Mouse (Mus musculus): ENCODE results near the gene Ccl5. TPM values are rescaled to one million over a fixed set of nuclear protein-coding genes. Genes with fewer than 3 reads are reported as not detected.

The Ccl5 gene
- polyA plus RNA-seq, 1 experiment from 2014 or later, result 3.5 TPM

- Histone ChIP-seq H3K4me1 (ENCODE audit: control insufficient read depth, insufficient read depth, low read length) (no peaks in the 10 kb centered on the region), H3K9ac (ENCODE audit: low read depth, low read length) (no peak overlapping the region), H3K4me2 (ENCODE audit: low read depth, low read length) (no peak overlapping the region), H3K27me3 (replicated peaks; ENCODE audit: control insufficient read depth, insufficient read depth, low read length) (no peaks in the 10 kb centered on the region), H3K9me3 (ENCODE audit: control insufficient read depth, low read length) (no peaks in the 10 kb centered on the region), H3K4me3 (ENCODE audit: low read length) (no peak overlapping the region), H3K27ac (ENCODE audit: low read length) (no peak overlapping the region), H3K36me3 (ENCODE audit: control insufficient read depth, insufficient read depth, low read length) (no peaks in the 10 kb centered on the region)
- WGBS, result 76% methylated on average over 12 of the region's 12 CpGs
- no peak for ATAC-seq
Measured at GRCm38 (mm10) chr11:83529024-83529423, 1.3 kb downstream of the Ccl5 start.

DNA sequence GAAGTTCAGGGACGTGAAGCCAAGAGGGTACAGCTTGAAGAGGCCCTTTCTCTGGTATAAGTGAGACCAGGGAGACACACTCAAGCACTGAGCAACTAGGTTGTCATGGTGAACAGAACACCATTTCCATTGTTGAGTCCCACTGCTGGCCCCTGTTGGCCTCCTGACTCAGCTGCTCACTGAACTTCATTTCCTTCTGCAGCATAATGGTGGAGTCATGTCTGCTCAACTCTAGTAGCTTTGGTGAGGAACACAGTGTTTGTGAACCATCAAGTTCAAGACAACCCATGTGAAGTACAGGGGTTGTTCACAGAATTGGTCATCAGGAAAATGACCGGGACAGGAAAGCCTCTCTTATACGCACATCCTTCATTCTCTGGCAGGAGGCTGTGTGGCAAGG is 8.2 kb downstream of the Ccl5 start, which contains the start of gene Heatr9:
Heatr9 (minus strand) TSS at position 101 of the 400 bp plus-strand sequence.
- H3K9me3 ChIP-seq (ENCODE audit: control insufficient read depth, low read length), result no peaks in the 10 kb centered on the region
- H3K9ac ChIP-seq (ENCODE audit: low read depth, low read length), result no peak within 1 kb of the TSS
- WGBS, result 91% methylated on average over 3 of the region's 3 CpGs
- no peaks in the 10 kb centered on the region for H3K27me3 ChIP-seq (replicated peaks; ENCODE audit: control insufficient read depth, insufficient read depth, low read length)
- H3K36me3 ChIP-seq (ENCODE audit: control insufficient read depth, insufficient read depth, low read length), result no peaks in the 10 kb centered on the region
- no peak within 1 kb of the TSS for H3K4me2 ChIP-seq (ENCODE audit: low read depth, low read length)
- no peak within 1 kb of the TSS for H3K27ac ChIP-seq (ENCODE audit: low read length)
- ATAC-seq, result no peak
- H3K4me3 ChIP-seq (ENCODE audit: low read length), result no peak within 1 kb of the TSS
- no peaks in the 10 kb centered on the region for H3K4me1 ChIP-seq (ENCODE audit: control insufficient read depth, insufficient read depth, low read length)

GRCm38 (mm10) chr11:83518371-83518770 is 11.9 kb downstream of the Ccl5 start:
- Histone ChIP-seq H3K27me3 (replicated peaks; ENCODE audit: control insufficient read depth, insufficient read depth, low read length) (no peaks in the 10 kb centered on the region), H3K4me2 (ENCODE audit: low read depth, low read length) (no peak overlapping the region), H3K36me3 (ENCODE audit: control insufficient read depth, insufficient read depth, low read length) (no peaks in the 10 kb centered on the region), H3K9me3 (ENCODE audit: control insufficient read depth, low read length) (no peaks in the 10 kb centered on the region), H3K4me1 (ENCODE audit: control insufficient read depth, insufficient read depth, low read length) (no peaks in the 10 kb centered on the region), H3K9ac (ENCODE audit: low read depth, low read length) (no peak overlapping the region), H3K27ac (ENCODE audit: low read length) (no peak overlapping the region), H3K4me3 (ENCODE audit: low read length) (no peak overlapping the region)
- no peak for ATAC-seq
- 66% methylated on average over 6 of the region's 6 CpGs for WGBS

DNA sequence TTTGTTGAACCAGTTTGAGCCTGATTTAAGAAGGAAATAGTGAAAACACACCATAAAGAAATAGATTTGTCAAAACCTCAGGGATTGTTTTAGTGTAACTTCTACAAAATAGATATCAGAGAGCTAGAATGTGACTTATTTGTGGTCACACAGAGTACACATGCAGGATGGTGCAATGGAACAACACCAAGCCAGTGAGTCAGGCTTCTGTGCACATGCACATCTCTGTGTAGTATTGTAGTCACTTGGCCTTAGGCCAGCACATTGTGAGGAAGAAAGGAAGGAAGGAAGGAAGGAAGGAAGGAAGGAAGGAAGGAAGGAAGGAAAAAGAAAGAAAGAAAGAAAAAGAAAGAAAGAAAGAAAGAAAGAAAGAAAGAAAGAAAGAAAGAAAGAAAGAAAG is 13.2 kb downstream of the Ccl5 start:
- Histone ChIP-seq H3K27ac (ENCODE audit: low read length) (no peak overlapping the region), H3K4me1 (ENCODE audit: control insufficient read depth, insufficient read depth, low read length) (no peaks in the 10 kb centered on the region), H3K9ac (ENCODE audit: low read depth, low read length) (no peak overlapping the region), H3K4me2 (ENCODE audit: low read depth, low read length) (no peak overlapping the region), H3K36me3 (ENCODE audit: control insufficient read depth, insufficient read depth, low read length) (no peaks in the 10 kb centered on the region), H3K4me3 (ENCODE audit: low read length) (no peak overlapping the region), H3K9me3 (ENCODE audit: control insufficient read depth, low read length) (no peaks in the 10 kb centered on the region), H3K27me3 (replicated peaks; ENCODE audit: control insufficient read depth, insufficient read depth, low read length) (no peaks in the 10 kb centered on the region)
- no peak for ATAC-seq

- H3K27ac ChIP-seq (ENCODE audit: low read length), result no peak overlapping the region
- no peaks in the 10 kb centered on the region for H3K27me3 ChIP-seq (replicated peaks; ENCODE audit: control insufficient read depth, insufficient read depth, low read length)
- H3K4me2 ChIP-seq (ENCODE audit: low read depth, low read length), result no peak overlapping the region
- H3K9ac ChIP-seq (ENCODE audit: low read depth, low read length), result no peak overlapping the region
- peaks cover 4% of the 10 kb centered on the region; the same call in 1 of the 2 replicates for H3K36me3 ChIP-seq (ENCODE audit: control insufficient read depth, insufficient read depth, low read length)
- H3K9me3 ChIP-seq (ENCODE audit: control insufficient read depth, low read length), result no peaks in the 10 kb centered on the region
- no peaks in the 10 kb centered on the region for H3K4me1 ChIP-seq (ENCODE audit: control insufficient read depth, insufficient read depth, low read length)
- H3K4me3 ChIP-seq (ENCODE audit: low read length), result no peak overlapping the region
- ATAC-seq, result no peak
Measured at GRCm38 (mm10) chr11:83509521-83509920, 20.8 kb downstream of the Ccl5 start.

- no peak overlapping the region for H3K27ac ChIP-seq (ENCODE audit: low read length)
- H3K36me3 ChIP-seq (ENCODE audit: control insufficient read depth, insufficient read depth, low read length), result peaks cover 7% of the 10 kb centered on the region
- 86% methylated on average over 5 of the region's 5 CpGs for WGBS
- H3K4me2 ChIP-seq (ENCODE audit: low read depth, low read length), result no peak overlapping the region
- no peak overlapping the region for H3K9ac ChIP-seq (ENCODE audit: low read depth, low read length)
- peak; percentile 70 for ATAC-seq
- H3K9me3 ChIP-seq (ENCODE audit: control insufficient read depth, low read length), result no peaks in the 10 kb centered on the region
- H3K4me3 ChIP-seq (ENCODE audit: low read length), result no peak overlapping the region
- no peaks in the 10 kb centered on the region for H3K27me3 ChIP-seq (replicated peaks; ENCODE audit: control insufficient read depth, insufficient read depth, low read length)
- no peaks in the 10 kb centered on the region for H3K4me1 ChIP-seq (ENCODE audit: control insufficient read depth, insufficient read depth, low read length)
Measured at GRCm38 (mm10) chr11:83504308-83504707, 26.0 kb downstream of the Ccl5 start.

GRCm38 (mm10) chr11:83495571-83495970 is 34.7 kb downstream of the Ccl5 start:
- Histone ChIP-seq H3K9me3 (ENCODE audit: control insufficient read depth, low read length) (no peaks in the 10 kb centered on the region), H3K4me3 (ENCODE audit: low read length) (no peak overlapping the region), H3K27me3 (replicated peaks; ENCODE audit: control insufficient read depth, insufficient read depth, low read length) (no peaks in the 10 kb centered on the region), H3K9ac (ENCODE audit: low read depth, low read length) (no peak overlapping the region), H3K27ac (ENCODE audit: low read length) (no peak overlapping the region), H3K4me1 (ENCODE audit: control insufficient read depth, insufficient read depth, low read length) (no peaks in the 10 kb centered on the region), H3K36me3 (ENCODE audit: control insufficient read depth, insufficient read depth, low read length) (0 out of 2 replicates have a peak, but pooled peaks cover 8% of the 10 kb centered on the region), H3K4me2 (ENCODE audit: low read depth, low read length) (no peak overlapping the region)
- WGBS, result 81% methylated on average over 2 of the region's 2 CpGs
- no peak for ATAC-seq

DNA sequence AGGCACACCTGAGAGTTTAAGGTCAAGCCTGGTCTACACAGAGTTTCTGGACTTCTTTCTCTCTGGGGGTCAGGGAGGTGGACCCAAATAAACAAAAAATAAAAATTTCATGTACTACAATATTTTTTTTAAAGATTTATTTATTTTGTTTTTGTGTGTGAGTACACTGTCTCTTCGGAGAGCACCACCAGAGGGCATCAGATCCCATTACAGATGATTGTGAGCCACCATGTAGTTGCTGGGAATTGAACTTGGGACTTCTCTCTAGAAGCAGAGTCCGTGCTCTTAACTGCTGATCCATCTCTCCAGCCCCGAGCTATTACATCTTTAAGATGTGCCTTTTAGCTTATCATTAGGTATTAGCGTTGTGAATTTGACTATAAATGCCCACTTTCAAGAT is 38.8 kb downstream of the Ccl5 start:
- no peak overlapping the region for H3K4me2 ChIP-seq (ENCODE audit: low read depth, low read length)
- no peak overlapping the region for H3K27ac ChIP-seq (ENCODE audit: low read length)
- no peak for ATAC-seq
- no peak overlapping the region for H3K9ac ChIP-seq (ENCODE audit: low read depth, low read length)
- peaks cover 2% of the 10 kb centered on the region; the same call in 1 of the 2 replicates for H3K36me3 ChIP-seq (ENCODE audit: control insufficient read depth, insufficient read depth, low read length)
- 85% methylated on average over 4 of the region's 4 CpGs for WGBS
- no peak overlapping the region for H3K4me3 ChIP-seq (ENCODE audit: low read length)
- no peaks in the 10 kb centered on the region for H3K4me1 ChIP-seq (ENCODE audit: control insufficient read depth, insufficient read depth, low read length)
- H3K9me3 ChIP-seq (ENCODE audit: control insufficient read depth, low read length), result no peaks in the 10 kb centered on the region
- no peaks in the 10 kb centered on the region for H3K27me3 ChIP-seq (replicated peaks; ENCODE audit: control insufficient read depth, insufficient read depth, low read length)

Other genes with a start within 250 kb of the Ccl5 start
- gene Slfn14, start 243.8 kb downstream of the Ccl5 start, polyA plus RNA-seq (2015; fragmentation: Nextera tagmentation; extraction: Ambion mirVana), result 0.37 and 0.73 TPM in 2 replicates
- 46.3 and 49.1 TPM in 2 replicates for gene Ap2b1, start 231.5 kb downstream of the Ccl5 start, polyA plus RNA-seq (2015; fragmentation: Nextera tagmentation; extraction: Ambion mirVana)
- gene Pex12, start 227.9 kb downstream of the Ccl5 start, polyA plus RNA-seq (2015; fragmentation: Nextera tagmentation; extraction: Ambion mirVana), result 15.3 and 16.2 TPM in 2 replicates
- gene Rasl10b, start 121.4 kb downstream of the Ccl5 start, polyA plus RNA-seq (2015; fragmentation: Nextera tagmentation; extraction: Ambion mirVana), result 0.39 and 0.50 TPM in 2 replicates
- 0.06 and 0.13 TPM in 2 replicates for gene Gas2l2, start 101.1 kb downstream of the Ccl5 start, polyA plus RNA-seq (2015; fragmentation: Nextera tagmentation; extraction: Ambion mirVana)
- gene 1700020L24Rik, start 92.8 kb downstream of the Ccl5 start, polyA plus RNA-seq (2015; fragmentation: Nextera tagmentation; extraction: Ambion mirVana), result 0.97 and 1.5 TPM in 2 replicates
- gene Mmp28, start 67.4 kb downstream of the Ccl5 start, polyA plus RNA-seq (2015; fragmentation: Nextera tagmentation; extraction: Ambion mirVana), result 1.3 and 2.0 TPM in 2 replicates
- 8.3 and 10.0 TPM in 2 replicates for gene Taf15, start 57.4 kb downstream of the Ccl5 start, polyA plus RNA-seq (2015; fragmentation: Nextera tagmentation; extraction: Ambion mirVana)
- not detected in 2 replicates for gene Heatr9, start 8.3 kb downstream of the Ccl5 start, polyA plus RNA-seq (2015; fragmentation: Nextera tagmentation; extraction: Ambion mirVana)
- 47.6 and 52.6 TPM in 2 replicates for gene Ccl9, start 48.1 kb upstream of the Ccl5 start, polyA plus RNA-seq (2015; fragmentation: Nextera tagmentation; extraction: Ambion mirVana)
- 30.3 and 39.1 TPM in 2 replicates for gene Ccl6, start 62.6 kb upstream of the Ccl5 start, polyA plus RNA-seq (2015; fragmentation: Nextera tagmentation; extraction: Ambion mirVana)
- not detected in 2 replicates for gene Rpl9-ps1, start 115.1 kb upstream of the Ccl5 start, polyA plus RNA-seq (2015; fragmentation: Nextera tagmentation; extraction: Ambion mirVana)
- gene Ccl3, start 118.8 kb upstream of the Ccl5 start, polyA plus RNA-seq (2015; fragmentation: Nextera tagmentation; extraction: Ambion mirVana), result 0.43 and 0.66 TPM in 2 replicates
- 0.37 and 0.64 TPM in 2 replicates for gene Ccl4, start 132.1 kb upstream of the Ccl5 start, polyA plus RNA-seq (2015; fragmentation: Nextera tagmentation; extraction: Ambion mirVana)
- gene Wfdc17, start 173.5 kb upstream of the Ccl5 start, polyA plus RNA-seq (2015; fragmentation: Nextera tagmentation; extraction: Ambion mirVana), result 1.9 and 2.3 TPM in 2 replicates
- gene Wfdc18, start 178.5 kb upstream of the Ccl5 start, polyA plus RNA-seq (2015; fragmentation: Nextera tagmentation; extraction: Ambion mirVana), result 0.38 TPM in 1 of 2 replicates, not detected in the other
- 0.37 and 0.60 TPM in 2 replicates for gene Wfdc21, start 216.4 kb upstream of the Ccl5 start, polyA plus RNA-seq (2015; fragmentation: Nextera tagmentation; extraction: Ambion mirVana)
- 16.3 and 18.1 TPM in 2 replicates for gene Heatr6, start 223.2 kb upstream of the Ccl5 start, polyA plus RNA-seq (2015; fragmentation: Nextera tagmentation; extraction: Ambion mirVana)